Mouse (Mus musculus): Measurements from ENCODE around the gene Wwtr1.

Wwtr1 gene

DNA sequence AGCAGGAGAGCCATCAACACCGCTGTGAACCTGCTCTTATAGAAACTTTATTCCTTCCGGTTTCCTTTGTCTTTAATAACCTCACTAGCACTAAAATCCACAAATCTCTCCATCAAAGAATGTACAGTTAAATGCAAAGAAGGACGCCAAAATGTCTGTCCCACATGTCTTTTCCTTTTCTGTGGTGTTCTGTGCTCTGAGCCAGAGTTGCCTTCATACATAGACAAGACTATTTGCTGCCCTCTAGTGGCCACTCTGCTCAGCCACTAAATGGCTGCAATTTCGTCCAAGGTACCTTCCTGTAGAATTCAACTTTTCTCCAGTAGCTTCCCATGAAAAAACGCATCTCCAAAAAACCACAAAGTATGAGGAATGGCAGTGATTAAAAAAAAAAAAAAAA, 127.3 kb downstream of the Wwtr1 start:
- DNase-seq (ENCODE audit: low spot score in 2 of 2), result peak; percentile 51 to 62

DNA sequence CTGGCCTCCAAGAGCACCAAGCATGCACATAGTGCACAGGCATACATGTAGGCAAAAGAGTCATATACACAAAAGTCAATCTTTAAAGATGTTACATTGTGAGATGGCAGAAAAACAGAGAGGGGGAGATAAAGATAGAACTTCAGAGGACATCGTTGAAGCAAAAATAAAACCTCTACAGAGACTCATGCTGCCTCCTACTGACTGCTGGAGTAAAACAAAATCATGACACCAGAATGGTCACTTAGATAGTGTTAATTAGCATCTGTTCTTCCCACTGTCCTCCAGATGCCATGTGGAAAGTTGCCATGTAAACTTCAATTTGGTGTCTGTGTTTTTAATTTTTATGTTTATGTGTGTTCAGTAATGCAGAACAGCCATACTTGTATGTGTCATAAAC, 127.8 kb downstream of the Wwtr1 start:
- DNase-seq (ENCODE audit: low spot score in 2 of 2), result no peak

DNA sequence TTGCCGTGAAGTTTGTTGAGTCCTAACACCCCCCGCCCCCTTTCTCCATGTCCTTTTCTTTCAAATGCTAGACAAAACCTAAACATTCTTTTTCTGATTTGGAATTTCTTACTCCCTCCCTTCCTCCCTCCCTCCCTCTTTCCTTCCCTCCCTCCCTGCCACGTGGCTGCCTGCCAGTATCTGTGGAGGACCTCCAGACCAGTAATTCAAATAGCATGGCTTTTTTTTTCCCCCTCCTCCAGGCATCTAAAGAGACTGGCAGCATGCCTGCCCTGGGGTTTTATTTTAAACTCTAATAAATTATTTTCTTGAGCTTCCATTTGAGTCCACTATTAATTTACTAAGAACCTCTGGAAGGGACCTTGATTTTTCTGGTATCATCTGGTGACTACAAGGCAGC, 130.0 kb downstream of the Wwtr1 start:
- DNase-seq (ENCODE audit: low spot score in 2 of 2), result no peak

DNA sequence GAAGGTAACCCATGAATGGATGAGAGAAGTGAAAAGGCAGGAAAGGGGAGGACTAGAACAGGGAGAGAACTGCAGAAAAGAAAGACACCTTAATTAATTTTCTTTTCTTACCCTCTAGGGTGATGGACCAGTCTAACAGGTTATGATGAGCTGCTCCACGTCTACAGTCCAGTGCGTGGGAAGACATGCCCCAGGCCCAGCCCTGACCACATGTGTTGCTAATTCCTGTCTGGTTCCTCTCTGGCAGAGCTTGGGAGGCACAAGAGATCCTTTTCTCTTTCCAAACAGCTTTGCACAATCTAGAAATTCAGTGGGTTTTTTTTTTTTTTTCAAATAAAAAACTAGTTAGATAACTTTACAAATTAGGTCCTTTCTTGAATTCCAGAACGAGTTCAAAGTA, 134.8 kb downstream of the Wwtr1 start:
- no peak for DNase-seq (ENCODE audit: low spot score in 2 of 2)

DNA sequence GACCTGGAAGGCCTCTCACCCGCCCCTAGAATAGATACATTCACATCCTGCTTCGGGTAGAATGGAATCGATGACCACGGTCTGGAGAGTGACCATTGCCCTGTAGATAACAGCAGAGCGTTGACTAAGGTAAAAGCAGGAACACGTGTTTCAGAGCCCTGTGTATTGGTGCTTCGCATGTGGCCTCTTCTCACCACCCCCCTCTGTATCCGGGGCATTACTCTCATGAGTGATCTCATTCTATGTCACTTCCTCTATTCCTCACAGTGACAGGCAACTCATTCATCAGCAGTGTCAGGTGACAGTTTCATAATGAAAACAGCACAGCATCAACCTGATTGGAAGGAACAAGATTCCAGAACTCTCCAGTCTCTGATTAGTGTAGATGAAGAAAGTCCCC, 140.3 kb downstream of the Wwtr1 start:
- DNase-seq (ENCODE audit: low spot score in 2 of 2), result no peak

DNA sequence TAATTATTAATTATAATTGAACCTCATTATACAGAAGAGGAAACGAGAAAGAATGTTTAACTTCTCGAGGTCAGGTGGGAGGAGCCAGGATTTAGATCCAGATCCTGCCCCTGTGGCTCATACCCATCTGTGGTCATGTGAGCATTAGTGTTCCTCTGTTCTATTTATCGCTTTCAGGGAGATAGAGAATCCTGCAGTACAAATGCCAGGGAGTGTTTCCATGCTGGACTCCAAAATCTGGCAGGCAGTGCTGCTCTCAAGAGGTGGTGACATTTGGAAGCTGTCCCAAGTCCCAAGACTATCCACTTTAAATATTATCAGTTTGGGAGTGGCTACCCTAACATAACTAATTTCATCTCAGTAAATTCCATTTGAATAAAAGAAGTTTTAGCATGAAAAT, 144.0 kb downstream of the Wwtr1 start:
- DNase-seq (ENCODE audit: low spot score in 2 of 2), result no peak

DNA sequence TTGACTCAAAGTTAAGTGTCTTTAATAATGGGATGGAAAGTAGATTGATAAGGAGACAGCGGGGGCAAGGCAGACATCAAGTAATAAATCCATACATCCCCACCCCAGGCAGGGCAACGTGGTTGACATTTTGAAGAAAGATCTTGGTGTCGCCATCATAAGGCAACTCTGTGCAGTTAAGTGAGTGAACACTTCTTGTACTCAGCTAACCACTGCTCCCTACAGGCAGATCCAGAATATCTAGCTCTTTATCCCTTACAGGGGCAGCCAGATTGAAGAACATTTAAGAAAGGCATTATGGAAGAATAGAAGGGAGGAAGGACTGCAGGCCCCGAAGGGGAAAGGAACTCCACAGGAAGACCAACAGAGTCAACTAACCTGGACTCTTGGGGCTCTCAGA, 146.2 kb downstream of the Wwtr1 start:
- no peak for DNase-seq (ENCODE audit: low spot score in 2 of 2)

DNA sequence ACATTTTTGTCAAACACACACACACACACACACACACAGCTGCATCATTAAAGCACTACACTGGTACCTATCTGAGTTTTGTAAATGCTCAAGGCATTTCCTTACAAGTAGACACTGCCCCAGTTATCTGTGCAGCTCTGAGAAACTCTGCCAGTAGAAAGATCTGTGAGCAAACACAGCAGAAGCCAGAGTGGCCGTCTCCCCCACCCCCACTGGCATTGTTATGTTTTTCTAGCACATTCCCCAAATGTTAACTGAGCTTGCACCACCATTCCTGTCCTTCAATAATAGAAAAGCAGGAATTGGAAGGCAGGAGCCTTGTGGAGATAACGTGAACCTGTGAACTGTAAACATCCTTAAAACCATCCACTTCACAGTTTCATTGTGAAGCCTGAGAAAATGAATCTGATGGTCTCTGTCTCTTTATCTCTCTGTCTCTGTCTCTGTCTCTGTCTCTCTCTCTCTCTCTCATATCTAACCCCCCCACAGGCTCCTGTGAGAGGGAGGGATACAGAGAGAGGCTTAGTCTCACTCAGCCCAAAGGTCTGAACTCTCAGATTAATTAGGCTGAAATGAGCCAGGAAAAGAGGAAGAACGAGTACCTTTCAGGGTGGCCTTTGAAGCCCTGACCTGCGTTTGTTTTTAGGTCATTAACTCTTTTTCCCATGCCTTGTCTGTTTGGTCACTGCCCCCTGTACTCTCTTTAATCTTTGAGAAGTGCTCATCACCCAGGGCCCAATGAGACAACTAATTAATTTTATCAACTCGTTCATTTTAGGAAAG, 146.8 kb downstream of the Wwtr1 start:
- no peak for DNase-seq (ENCODE audit: low spot score in 2 of 2)

DNA sequence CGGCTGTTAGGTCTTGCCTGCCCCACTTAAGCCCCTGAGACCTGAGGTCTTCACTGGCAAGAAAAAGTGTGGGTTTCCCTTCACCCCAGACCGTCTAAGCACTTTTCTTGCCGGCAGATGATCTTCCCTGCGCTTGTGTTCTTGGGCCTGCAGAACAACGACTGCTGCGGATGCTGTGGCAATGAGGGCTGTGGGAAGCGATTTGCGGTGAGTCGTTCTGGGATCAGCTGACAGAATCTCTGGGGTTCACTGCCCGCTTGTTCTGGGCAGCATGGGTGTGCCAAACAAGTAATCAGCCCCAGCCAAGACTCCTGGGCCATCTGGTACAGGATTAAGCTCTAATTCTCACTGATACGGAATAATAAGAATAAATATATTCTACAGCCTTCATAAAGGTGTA, 149.4 kb downstream of the Wwtr1 start:
- no peak for DNase-seq (ENCODE audit: low spot score in 2 of 2)

DNA sequence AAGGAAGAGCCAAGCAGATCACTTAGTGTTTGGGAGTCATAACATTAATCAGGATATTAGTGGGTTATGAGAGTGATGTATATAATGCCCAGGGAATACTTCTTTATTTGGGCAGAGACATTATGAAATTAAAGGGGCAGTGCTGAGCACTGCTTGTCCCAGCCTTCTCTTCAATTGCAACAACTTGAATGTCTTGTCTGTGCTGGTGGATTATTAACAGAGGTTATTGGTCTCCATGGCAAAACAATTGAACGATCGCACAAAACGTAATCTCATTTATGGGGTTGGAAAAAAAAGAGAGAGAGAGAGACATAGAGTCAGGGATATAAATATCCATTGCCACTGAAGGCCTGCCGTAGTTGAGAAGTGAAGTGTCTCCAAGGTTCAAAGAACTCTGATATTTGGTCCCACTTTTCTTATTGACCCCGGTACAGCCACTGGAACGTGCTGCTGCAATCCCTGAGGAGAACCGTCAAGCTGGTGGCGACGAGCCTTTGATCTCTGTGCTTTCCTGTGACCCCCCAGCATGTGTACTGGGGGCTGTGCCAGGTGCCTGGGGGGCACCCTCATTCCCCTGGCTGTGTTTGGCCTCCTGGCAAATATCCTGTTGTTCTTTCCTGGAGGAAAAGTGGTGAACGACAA, 150.5 kb downstream of the Wwtr1 start, which contains the start of gene Tm4sf4:
Tm4sf4 (plus strand) TSS at position 226 of the 642 bp plus-strand sequence.
- no peak for DNase-seq (ENCODE audit: low spot score in 2 of 2)

DNA sequence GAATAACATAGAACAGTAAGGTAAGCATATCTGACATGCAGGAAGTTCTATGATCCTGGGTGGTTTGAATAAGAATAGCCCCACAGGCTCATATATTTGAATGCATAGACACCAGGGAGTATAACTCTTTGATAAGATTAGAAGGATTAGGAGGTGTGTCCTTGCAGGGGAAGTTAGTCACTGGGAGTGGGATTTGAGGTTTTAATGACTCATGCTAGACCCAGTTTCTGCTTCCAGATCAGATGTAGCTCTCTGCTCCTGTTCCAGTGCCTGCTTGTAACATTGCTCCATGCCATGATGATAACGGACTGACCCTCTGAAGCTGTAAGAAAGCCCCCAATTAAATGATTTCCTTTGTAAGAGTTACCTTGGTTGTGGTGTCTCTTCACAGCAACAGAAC, 155.1 kb downstream of the Wwtr1 start:
- DNase-seq (ENCODE audit: low spot score in 2 of 2), result no peak

DNA sequence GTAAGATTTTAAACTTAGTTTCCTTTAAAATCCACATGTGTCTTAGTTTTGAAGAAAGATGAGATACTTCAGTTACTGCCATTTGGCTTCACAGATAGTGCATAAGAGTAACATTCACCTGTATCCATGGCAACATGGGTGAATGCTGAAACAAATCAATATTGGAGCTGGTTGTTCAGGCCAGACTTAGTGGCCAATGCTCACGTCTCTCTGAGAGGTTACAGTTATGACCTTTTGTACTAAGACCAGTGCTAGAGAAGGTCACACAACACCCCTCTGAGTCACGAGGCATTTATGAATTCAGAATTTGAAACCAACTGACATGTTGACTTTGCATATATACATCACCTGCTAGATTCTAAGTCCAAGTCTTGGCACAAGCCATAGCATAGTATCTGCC, 155.5 kb downstream of the Wwtr1 start:
- no peak for DNase-seq (ENCODE audit: low spot score in 2 of 2)

DNA sequence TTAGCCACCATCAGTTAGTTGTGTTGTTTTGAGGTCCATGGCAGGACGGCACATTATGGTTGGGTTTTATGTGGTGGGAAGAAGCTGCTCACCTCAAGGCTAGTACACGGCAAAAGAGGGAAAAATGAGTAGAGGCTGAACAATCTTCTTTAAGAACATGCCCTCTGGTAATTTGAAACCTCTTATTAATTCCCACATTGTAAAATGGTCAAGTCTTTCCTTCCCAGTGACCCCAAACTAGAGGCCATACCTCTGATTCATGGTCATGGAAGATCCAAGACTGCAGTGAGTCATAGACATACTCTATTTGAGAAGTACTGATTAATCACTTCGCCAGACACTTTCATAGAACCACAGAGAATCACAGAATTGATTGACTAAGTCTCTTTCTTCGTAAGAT, 164.2 kb downstream of the Wwtr1 start:
- DNase-seq (ENCODE audit: low spot score in 2 of 2), result no peak

Measured in urinary bladder, postnatal 36 days (tissue).